26 mouse cellular contexts compared by ENCODE assay signal in genomic region chr9:27005933-27006332, GRCm38 (mm10). TPM values are rescaled to one million over a fixed set of nuclear protein-coding genes. Genes with fewer than 3 reads are reported as not detected.
DNase-seq lines count a peak whose midpoint lies in the region; ATAC-seq and TF ChIP-seq lines count a peak whose summit lies in the region.
"Had no signal": no experiment of that assay in that cellular context is flagged by ENCODE, and none has a peak within 500 bp of the region (broad histone marks: within the 10 kb centered on the region; RNA-seq: fewer than 3 reads in every experiment).

No protein-coding gene starts in this region.

- H3K4me1 ChIP-seq in forebrain, embryonic 11.5 days (replicated peaks; ENCODE audit: control insufficient read depth, insufficient read depth, low read length), result peaks cover under 1% of the 10 kb centered on the region; the same call in 1 of the 2 replicates
- peaks cover 7% of the 10 kb centered on the region for H3K4me1 ChIP-seq in forebrain, embryonic 10.5 days
- no peaks in the 10 kb centered on the region for H3K4me1 ChIP-seq in stomach, postnatal 0 days (replicated peaks; ENCODE audit: control insufficient read depth, insufficient read depth)

- no peak for TF ChIP-seq EP300 in stomach, postnatal 0 days (optimal IDR thresholded peaks at IDR 0.05)

- peak; percentile 19 for DNase-seq in forebrain, embryonic 11.5 days (ENCODE audit: low spot score)
- no peak for DNase-seq in forebrain, embryonic 10.5 days (ENCODE audit: extremely low spot score, low spot score)
- DNase-seq in left cerebral cortex, adult 2 months (ENCODE audit: extremely low spot score in 1 of 2, low spot score in 2 of 2), result no peak
- no peak for DNase-seq in left cerebral cortex, postnatal 14 days (ENCODE audit: low spot score in 2 of 2)
- DNase-seq in layer of hippocampus, adult 8-10 months (ENCODE audit: low spot score in 2 of 2), result peak; percentile 63 to 79
- DNase-seq in stomach, postnatal 0 days (ENCODE audit: low spot score), result no peak
- DNase-seq in adrenal gland, adult 18-20 months (ENCODE audit: low spot score in 2 of 2), result no peak
- no peak for DNase-seq in adrenal gland, postnatal 10 days
- DNase-seq: adrenal gland, postnatal 14 days; cerebellum, adult 2 months; cerebellum, postnatal 36 days; gastrocnemius, postnatal 14 days; kidney, adult 2 months; kidney, postnatal 25 days; liver, embryonic 13.5 days; retina, postnatal 1 day; thymus, postnatal 14 days had no signal

- no peak overlapping the region for H3K27ac ChIP-seq in forebrain, embryonic 11.5 days (ENCODE audit: low read depth, low read length)
- no peak overlapping the region for H3K27ac ChIP-seq in forebrain, embryonic 10.5 days
- peak overlapping the region; percentile 58 for H3K27ac ChIP-seq in left cerebral cortex, adult 2 months
- no peak overlapping the region for H3K27ac ChIP-seq in stomach, postnatal 0 days (replicated peaks)
- H3K27ac ChIP-seq: embryonic facial prominence, embryonic 10.5 days; hindbrain, embryonic 12.5 days; limb, embryonic 13.5 days; liver, embryonic 13.5 days; lung, embryonic 15.5 days; macrophage; midbrain, embryonic 10.5 days had no signal

- no peaks in the 10 kb centered on the region for H3K27me3 ChIP-seq in forebrain, embryonic 11.5 days (ENCODE audit: control insufficient read depth, insufficient read depth, low read length)
- no peaks in the 10 kb centered on the region for H3K27me3 ChIP-seq in forebrain, embryonic 10.5 days (ENCODE audit: poor library complexity, severe bottlenecking)
- H3K27me3 ChIP-seq in stomach, postnatal 0 days (ENCODE audit: control insufficient read depth, insufficient read depth, low read length), result no peaks in the 10 kb centered on the region
- H3K27me3 ChIP-seq: hindbrain, embryonic 12.5 days; limb, embryonic 13.5 days; liver, embryonic 13.5 days; lung, embryonic 15.5 days; Patski had no signal

- H3K4me3 ChIP-seq in forebrain, embryonic 11.5 days (ENCODE audit: low read depth, low read length), result no peak overlapping the region
- H3K4me3 ChIP-seq in forebrain, embryonic 10.5 days, result no peak overlapping the region
- no peak overlapping the region for H3K4me3 ChIP-seq in left cerebral cortex, adult 2 months
- no peak overlapping the region for H3K4me3 ChIP-seq in stomach, postnatal 0 days (ENCODE audit: low read depth, low read length)
- H3K4me3 ChIP-seq: embryonic facial prominence, embryonic 10.5 days; hindbrain, embryonic 12.5 days; limb, embryonic 13.5 days; liver, embryonic 13.5 days; lung, embryonic 15.5 days; midbrain, embryonic 10.5 days had no signal

- no peak for ATAC-seq in forebrain, embryonic 11.5 days (replicated peaks; ENCODE audit: low FRiP score)
- no peak for ATAC-seq in stomach, postnatal 0 days (ENCODE audit: low FRiP score, low TSS enrichment)
- ATAC-seq: CD4-positive, CD25-positive, alpha-beta regulatory T cell, adult 4 months; inflammation-experienced regulatory T-cells, adult 6 months; Patski had no signal

- no peak overlapping the region for H3K4me2 ChIP-seq in forebrain, embryonic 11.5 days (ENCODE audit: low read depth, low read length, severe bottlenecking)
- no peak overlapping the region for H3K4me2 ChIP-seq in stomach, postnatal 0 days (replicated peaks; ENCODE audit: low read depth)
- H3K4me2 ChIP-seq: hindbrain, embryonic 12.5 days; limb, embryonic 13.5 days; liver, embryonic 13.5 days; lung, embryonic 15.5 days had no signal

- no peak for TF ChIP-seq CTCF in left cerebral cortex, adult 2 months (IDR thresholded peaks at IDR 0.05)
- no peak for TF ChIP-seq CTCF in stomach, postnatal 0 days (IDR thresholded peaks at IDR 0.05; ENCODE audit: low read depth)

- H3K9me3 ChIP-seq in forebrain, embryonic 11.5 days (ENCODE audit: control insufficient read depth, low read length), result no peaks in the 10 kb centered on the region
- no peaks in the 10 kb centered on the region for H3K9me3 ChIP-seq in forebrain, embryonic 10.5 days
- no peaks in the 10 kb centered on the region for H3K9me3 ChIP-seq in stomach, postnatal 0 days (ENCODE audit: control insufficient read depth, low read length)
- H3K9me3 ChIP-seq: embryonic facial prominence, embryonic 10.5 days; hindbrain, embryonic 12.5 days; limb, embryonic 13.5 days; liver, embryonic 13.5 days; lung, embryonic 15.5 days; midbrain, embryonic 10.5 days had no signal

- 88% methylated on average over 1 of the region's 1 CpGs for WGBS in forebrain, embryonic 11.5 days
- WGBS in forebrain, embryonic 10.5 days, result 97% methylated on average over 1 of the region's 1 CpGs
- WGBS in stomach, postnatal 0 days, result 81% methylated on average over 1 of the region's 1 CpGs

- peaks cover 2% of the 10 kb centered on the region; the same call in 1 of the 2 replicates for H3K36me3 ChIP-seq in forebrain, embryonic 11.5 days (ENCODE audit: control insufficient read depth, insufficient read depth, low read length)
- peaks cover 89% of the 10 kb centered on the region for H3K36me3 ChIP-seq in forebrain, embryonic 10.5 days (replicated peaks)
- peaks cover 22% of the 10 kb centered on the region for H3K36me3 ChIP-seq in stomach, postnatal 0 days (ENCODE audit: control insufficient read depth, insufficient read depth, low read length)

- H3K9ac ChIP-seq in forebrain, embryonic 11.5 days (ENCODE audit: low read length), result no peak overlapping the region
- H3K9ac ChIP-seq in stomach, postnatal 0 days (ENCODE audit: low read length), result no peak overlapping the region
- H3K9ac ChIP-seq: hindbrain, embryonic 12.5 days; limb, embryonic 13.5 days; liver, embryonic 13.5 days; lung, embryonic 15.5 days had no signal

- intact Hi-C loops in left cerebral cortex, adult 2 months (cut with DNase I), result no loop called here
- intact Hi-C loops in left cerebral cortex, postnatal 14 days (cut with DNase I), result no loop called here

RNA-seq across cellular contexts. Expression of gene Thyn1, which starts 6.4 kb away (rescaled TPM):
- 155 and 161 TPM in 2 replicates for polyA plus RNA-seq in forebrain, embryonic 11.5 days (2014; fragmentation: Nextera tagmentation; extraction: Ambion mirVana)
- 173 and 183 TPM in 2 replicates for polyA plus RNA-seq in forebrain, embryonic 10.5 days (2016; fragmentation: Nextera tagmentation; extraction: Ambion mirVana)
- total RNA-seq in left cerebral cortex, adult 2 months (2021), result 10 to 100 TPM; 54.1 to 58.4 TPM
- 10 to 100 TPM; 65.7 to 69.2 TPM for total RNA-seq in left cerebral cortex, postnatal 14 days (2021)
- total RNA-seq in layer of hippocampus, adult 8-10 months (2022), result 10 to 100 TPM; 84.4 to 97.1 (median 94.3) TPM
- 94.3 and 106 TPM in 2 replicates for polyA plus RNA-seq in stomach, postnatal 0 days (2015; fragmentation: Nextera tagmentation; extraction: Ambion mirVana)
- total RNA-seq in adrenal gland, adult 18-20 months (2021), result 10 to 100 TPM; 40.0 to 42.9 TPM
- total RNA-seq in adrenal gland, postnatal 10 days (2021), result 10 to 100 TPM; 42.3 to 49.5 TPM

RNA-seq across cellular contexts. Expression of gene Acad8, which starts 6.6 kb away (rescaled TPM):
- 38.2 and 43.6 TPM in 2 replicates for polyA plus RNA-seq in forebrain, embryonic 11.5 days (2014; fragmentation: Nextera tagmentation; extraction: Ambion mirVana)
- polyA plus RNA-seq in forebrain, embryonic 10.5 days (2016; fragmentation: Nextera tagmentation; extraction: Ambion mirVana), result 44.2 and 46.8 TPM in 2 replicates
- total RNA-seq in left cerebral cortex, adult 2 months (2021), result 10 to 100 TPM; 32.2 to 32.4 TPM
- total RNA-seq in left cerebral cortex, postnatal 14 days (2021), result 10 to 100 TPM; 30.1 to 30.6 TPM
- 10 to 100 TPM; 33.4 to 46.6 (median 39.7) TPM for total RNA-seq in layer of hippocampus, adult 8-10 months (2022)
- 37.8 and 42.9 TPM in 2 replicates for polyA plus RNA-seq in stomach, postnatal 0 days (2015; fragmentation: Nextera tagmentation; extraction: Ambion mirVana)
- total RNA-seq in adrenal gland, adult 18-20 months (2021), result 10 to 100 TPM; 66.9 to 74.2 TPM
- total RNA-seq in adrenal gland, postnatal 10 days (2021), result 10 to 100 TPM; 75.6 to 95.6 TPM

RNA-seq across cellular contexts. Expression of gene Vps26b, which starts 23.9 kb away (rescaled TPM):
- polyA plus RNA-seq in forebrain, embryonic 11.5 days (2014; fragmentation: Nextera tagmentation; extraction: Ambion mirVana), result 56.9 and 59.8 TPM in 2 replicates
- polyA plus RNA-seq in forebrain, embryonic 10.5 days (2016; fragmentation: Nextera tagmentation; extraction: Ambion mirVana), result 35.8 and 36.2 TPM in 2 replicates
- 100 to 1,000 TPM in 1 of 2 experiments, 10 to 100 TPM in 1; 92.9 to 101 TPM for total RNA-seq in left cerebral cortex, adult 2 months (2021)
- 100 to 1,000 TPM; 110 to 112 TPM for total RNA-seq in left cerebral cortex, postnatal 14 days (2021)
- 100 to 1,000 TPM in 2 of 4 experiments, 10 to 100 TPM in 2; 93.9 to 110 (median 103) TPM for total RNA-seq in layer of hippocampus, adult 8-10 months (2022)
- polyA plus RNA-seq in stomach, postnatal 0 days (2015; fragmentation: Nextera tagmentation; extraction: Ambion mirVana), result 18.0 and 19.6 TPM in 2 replicates
- total RNA-seq in adrenal gland, adult 18-20 months (2021), result 10 to 100 TPM; 29.1 to 36.7 TPM
- total RNA-seq in adrenal gland, postnatal 10 days (2021), result 10 to 100 TPM; 32.8 to 38.7 TPM

RNA-seq across cellular contexts. Expression of gene Ncapd3, which starts 24.0 kb away (rescaled TPM):
- polyA plus RNA-seq in forebrain, embryonic 11.5 days (2014; fragmentation: Nextera tagmentation; extraction: Ambion mirVana), result 44.7 and 48.7 TPM in 2 replicates
- 38.7 and 40.7 TPM in 2 replicates for polyA plus RNA-seq in forebrain, embryonic 10.5 days (2016; fragmentation: Nextera tagmentation; extraction: Ambion mirVana)
- 10 to 100 TPM; 16.1 to 18.1 TPM for total RNA-seq in left cerebral cortex, adult 2 months (2021)
- total RNA-seq in left cerebral cortex, postnatal 14 days (2021), result 10 to 100 TPM; 15.3 to 16.3 TPM
- total RNA-seq in layer of hippocampus, adult 8-10 months (2022), result 10 to 100 TPM; 17.8 to 22.9 (median 21.7) TPM
- 6.8 and 7.5 TPM in 2 replicates for polyA plus RNA-seq in stomach, postnatal 0 days (2015; fragmentation: Nextera tagmentation; extraction: Ambion mirVana)
- 10 to 100 TPM in 1 of 2 experiments, 1 to 10 TPM in 1; 8.7 to 12.0 TPM for total RNA-seq in adrenal gland, adult 18-20 months (2021)
- 10 to 100 TPM; 19.2 to 26.0 TPM for total RNA-seq in adrenal gland, postnatal 10 days (2021)

Comparison
In these comparisons a context has a peak if more than half of its experiments do, and no peak if none do; other contexts are left out.
1. DNase-seq: peak in forebrain, embryonic 11.5 days (single experiment) and layer of hippocampus, adult 8-10 months (2 of 2); none in forebrain, embryonic 10.5 days (single experiment), left cerebral cortex, adult 2 months (0 of 2), left cerebral cortex, postnatal 14 days (0 of 2), stomach, postnatal 0 days (single experiment), adrenal gland, adult 18-20 months (0 of 2) and adrenal gland, postnatal 10 days (single experiment).